Mouse (Mus musculus) C2C12 (cell line): ENCODE results near the gene Fam47e. TPM values are rescaled to one million over a fixed set of nuclear protein-coding genes. Genes with fewer than 3 reads are reported as not detected.

Source experiments
- H3K27me3 ChIP-seq: one replicate; pipeline ENCODE4 v1.6.1; 2011; ENCODE audit not compliant: control insufficient read depth, insufficient read depth, insufficient read length
- H3K36me3 ChIP-seq: one replicate; pipeline ENCODE4 v1.6.1; 2011; ENCODE audit not compliant: control insufficient read depth, insufficient read depth
- H3K4me3 ChIP-seq: one replicate; pipeline ENCODE4 v1.5.1; 2011; ENCODE audit warnings: mild to moderate bottlenecking, control low read depth; ENCODE audit not compliant: poor library complexity, insufficient read depth, severe bottlenecking
- H3K79me2 ChIP-seq: one replicate; pipeline ENCODE4 v1.6.1; 2011; ENCODE audit not compliant: control insufficient read depth, insufficient read depth
- H3K79me3 ChIP-seq: one replicate; pipeline ENCODE4 v1.6.1; 2011; ENCODE audit warnings: low read depth, control low read depth
- H3ac ChIP-seq: one replicate; pipeline ENCODE3; 2011; ENCODE audit warnings: low read depth; ENCODE audit not compliant: control insufficient read depth, insufficient read length
- CEBPB ChIP-seq: IDR thresholded peaks from one replicate; pipeline ENCODE4 v1.6.1; 2011; ENCODE audit warnings: low read depth, mild to moderate bottlenecking, control low read depth, moderate library complexity
- CTCF ChIP-seq: IDR thresholded peaks from one replicate; pipeline ENCODE4 v1.5.1; 2011; ENCODE audit not compliant: control insufficient read depth, insufficient read depth, insufficient read length
- FOSL1 ChIP-seq: IDR thresholded peaks from one replicate; pipeline ENCODE4 v1.8.0; 2011; ENCODE audit warnings: mild to moderate bottlenecking, low read length; ENCODE audit not compliant: poor library complexity, insufficient read depth, severe bottlenecking
- MAX ChIP-seq: IDR thresholded peaks from one replicate; pipeline ENCODE4 v1.6.1; 2011; ENCODE audit warnings: mild to moderate bottlenecking, control low read depth
- MYOD1 ChIP-seq: IDR thresholded peaks from one replicate; pipeline ENCODE4 v1.6.1; 2011; ENCODE audit warnings: low read depth; ENCODE audit not compliant: control insufficient read depth, insufficient read length
- MYOG ChIP-seq: IDR thresholded peaks from one replicate; pipeline ENCODE4 v1.6.1; 2011; ENCODE audit not compliant: control insufficient read depth, insufficient read length; ENCODE audit errors: extremely low read depth
- USF1 ChIP-seq: IDR thresholded peaks from one replicate; pipeline ENCODE4 v1.6.1; 2011; ENCODE audit warnings: low read depth, mild to moderate bottlenecking, control low read depth, moderate library complexity
- polyA plus RNA-seq: library from polyadenylated mRNA; unstranded; fragments of >200 nt; fragmentation: generic; extraction: Trizol; gene quantifications from one replicate; pipeline ENCODE4 v1.2.1, GENCODE M21; 2012; ENCODE audit warnings: missing spikeins

The Fam47e gene
- polyA plus RNA-seq, 1 experiment, result not detected

- TF ChIP-seq FOSL1 (no peak), USF1 (no peak), MAX (no peak), CEBPB (no peak), MYOG (no peak), MYOD1 (no peak), CTCF (no peak)
- Histone ChIP-seq H3K36me3 (no peaks in the 10 kb centered on the region), H3ac (no peak overlapping the region), H3K79me3 (no peaks in the 10 kb centered on the region), H3K4me3 (no peak overlapping the region), H3K79me2 (no peaks in the 10 kb centered on the region), H3K27me3 (peaks cover 3% of the 10 kb centered on the region)
These were observed 16.4 kb downstream of the Fam47e start for GRCm38 (mm10) chr5:92571232-92571631.

DNA sequence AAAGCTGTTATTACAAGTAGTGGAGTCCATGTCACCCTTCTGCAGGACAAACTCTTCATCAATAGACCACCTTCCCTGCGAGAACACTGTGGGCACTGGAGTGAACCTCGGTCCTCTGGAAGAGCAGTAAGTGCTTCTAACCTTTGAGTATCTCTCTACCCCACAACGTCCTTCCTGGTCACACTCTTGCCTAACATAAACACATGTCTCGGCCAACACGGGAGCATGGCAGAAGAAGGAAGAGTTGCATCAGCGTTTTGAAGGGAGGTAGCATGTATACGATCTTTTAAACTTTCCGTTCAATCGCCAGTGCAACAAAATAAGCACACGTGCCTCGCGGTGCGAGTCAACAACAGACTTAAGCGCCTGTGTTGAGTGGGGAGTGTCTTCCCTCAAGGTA lies 24.7 kb downstream of the Fam47e start:
- H3K4me3 ChIP-seq, result no peak overlapping the region
- H3K27me3 ChIP-seq, result peaks cover 3% of the 10 kb centered on the region
- no peaks in the 10 kb centered on the region for H3K79me3 ChIP-seq
- TF ChIP-seq FOSL1 (no peak), CTCF (no peak), MAX (no peak), CEBPB (no peak), USF1 (no peak)
- no peaks in the 10 kb centered on the region for H3K36me3 ChIP-seq
- H3K79me2 ChIP-seq, result no peaks in the 10 kb centered on the region
- no peak overlapping the region for H3ac ChIP-seq

DNA sequence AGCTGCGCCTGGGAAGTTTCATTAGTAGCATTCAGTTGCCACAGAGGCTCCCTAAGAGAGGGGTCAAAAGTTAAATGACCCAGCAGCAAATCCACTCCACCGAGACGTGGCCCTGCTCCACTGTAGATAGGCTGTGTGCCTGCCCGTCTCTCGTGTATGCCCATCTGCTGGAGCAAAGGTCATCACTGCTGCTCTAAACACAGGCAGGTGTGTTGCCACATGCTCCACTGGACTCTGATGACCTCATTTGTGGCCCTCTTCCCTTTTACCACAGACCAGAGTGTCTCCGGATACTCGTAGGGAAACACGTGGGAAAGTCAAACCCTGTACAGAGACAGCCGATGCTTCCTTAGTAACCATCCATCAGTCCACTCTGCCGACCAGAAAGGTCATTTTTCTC lies 31.1 kb downstream of the Fam47e start:
- peaks cover 3% of the 10 kb centered on the region for H3K27me3 ChIP-seq
- no peak overlapping the region for H3K4me3 ChIP-seq
- no peaks in the 10 kb centered on the region for H3K79me3 ChIP-seq
- H3ac ChIP-seq, result no peak overlapping the region
- H3K36me3 ChIP-seq, result no peaks in the 10 kb centered on the region
- TF ChIP-seq MYOG (no peak), CEBPB (no peak), FOSL1 (no peak), CTCF (no peak), MYOD1 (no peak), USF1 (no peak), MAX (no peak)
- no peaks in the 10 kb centered on the region for H3K79me2 ChIP-seq

GRCm38 (mm10) chr5:92595026-92595425 lies 40.2 kb downstream of the Fam47e start:
- Histone ChIP-seq H3ac (no peak overlapping the region), H3K27me3 (no peaks in the 10 kb centered on the region), H3K4me3 (no peak overlapping the region), H3K36me3 (no peaks in the 10 kb centered on the region), H3K79me2 (no peaks in the 10 kb centered on the region), H3K79me3 (no peaks in the 10 kb centered on the region)
- TF ChIP-seq MYOG, result no peak
- TF ChIP-seq MYOD1, result no peak
- no peak for TF ChIP-seq MAX
- no peak for TF ChIP-seq CTCF
- TF ChIP-seq CEBPB, result no peak
- TF ChIP-seq FOSL1, result no peak

DNA sequence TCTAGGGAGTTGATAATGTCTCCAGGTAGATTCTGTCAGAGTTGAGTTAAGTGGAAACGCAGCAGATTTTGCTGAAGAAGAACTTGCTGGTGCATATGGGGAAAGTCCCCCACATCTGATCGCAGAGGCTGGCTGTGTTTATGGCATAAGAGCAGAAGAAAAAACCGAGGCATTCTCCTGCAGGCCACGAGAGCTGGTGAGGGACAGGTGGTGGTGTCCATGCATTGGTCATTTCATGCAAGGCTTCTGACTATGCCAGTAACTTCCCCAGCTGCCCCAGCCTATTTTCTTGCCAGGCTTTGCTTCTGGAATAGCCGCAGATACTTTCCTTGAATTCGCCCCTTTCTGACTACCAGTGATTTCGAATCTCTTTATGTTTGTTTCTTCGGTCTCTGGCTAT lies 42.0 kb downstream of the Fam47e start:
- no peaks in the 10 kb centered on the region for H3K79me2 ChIP-seq
- no peak overlapping the region for H3K4me3 ChIP-seq
- no peaks in the 10 kb centered on the region for H3K79me3 ChIP-seq
- no peak overlapping the region for H3ac ChIP-seq
- no peak for TF ChIP-seq FOSL1
- H3K27me3 ChIP-seq, result no peaks in the 10 kb centered on the region
- H3K36me3 ChIP-seq, result no peaks in the 10 kb centered on the region

GRCm38 (mm10) chr5:92599030-92599429 lies 44.2 kb downstream of the Fam47e start:
- TF ChIP-seq USF1, result peak; percentile 78
- peak; percentile 96 for TF ChIP-seq MYOD1
- no peak for TF ChIP-seq MYOG
- peak; percentile 67 for TF ChIP-seq MAX
- TF ChIP-seq FOSL1, result no peak
- TF ChIP-seq CTCF, result no peak
- TF ChIP-seq CEBPB, result peak; percentile 57
- H3K36me3 ChIP-seq, result no peaks in the 10 kb centered on the region
- peaks cover 10% of the 10 kb centered on the region for H3K79me2 ChIP-seq
- no peak overlapping the region for H3ac ChIP-seq
- no peak overlapping the region for H3K4me3 ChIP-seq
- H3K79me3 ChIP-seq, result peaks cover 3% of the 10 kb centered on the region
- no peaks in the 10 kb centered on the region for H3K27me3 ChIP-seq
